Mouse (Mus musculus) stomach, embryonic 14.5 days (tissue): ENCODE data around the gene Casp7. TPM values are rescaled to one million over a fixed set of nuclear protein-coding genes. Genes with fewer than 3 reads are reported as not detected.

ENCODE experiments used
- ATAC-seq: fragments of 200-750 bp; cut with Nextera tagmentation; 2 replicates; pipeline ENCODE4 v1.8.0; 2017; ENCODE audit warnings: low read depth, moderate TSS enrichment; ENCODE audit not compliant: insufficient number of reproducible peaks, insufficient read depth, low FRiP score
- H3K27ac ChIP-seq: fragments of 300-500 bp; sonication (generic); 2 replicates; pipeline ENCODE4 v1.5.1; 2014; ENCODE audit warnings: mild to moderate bottlenecking, low read length, moderate library complexity, mixed read lengths
- H3K27me3 ChIP-seq: fragments of 300-500 bp; sonication (generic); 2 replicates; pipeline ENCODE4 v1.6.1; 2014; ENCODE audit warnings: low read length, control low read depth, mixed read lengths; ENCODE audit not compliant: control insufficient read depth, insufficient read depth
- H3K36me3 ChIP-seq: fragments of 300-500 bp; sonication (generic); 2 replicates; pipeline ENCODE4 v1.6.1; 2014; ENCODE audit warnings: mild to moderate bottlenecking, control low read depth, low read length, moderate library complexity, mixed read lengths; ENCODE audit not compliant: control insufficient read depth, insufficient read depth
- H3K4me1 ChIP-seq: fragments of 300-500 bp; sonication (generic); 2 replicates; pipeline ENCODE4 v1.6.1; 2014; ENCODE audit warnings: low read length, control low read depth, mixed read lengths; ENCODE audit not compliant: control insufficient read depth, insufficient read depth
- H3K4me2 ChIP-seq: fragments of 300-500 bp; sonication (generic); replicated peaks from 2 replicates; pipeline ENCODE4 v1.6.1; 2014; ENCODE audit warnings: low read depth, low read length, control low read depth
- H3K4me3 ChIP-seq: fragments of 300-500 bp; sonication (generic); 2 replicates; pipeline ENCODE4 v1.5.1; 2014; ENCODE audit warnings: low read depth, low read length, control low read depth
- H3K9ac ChIP-seq: fragments of 300-500 bp; sonication (generic); replicated peaks from 2 replicates; pipeline ENCODE4 v1.6.1; 2014; ENCODE audit warnings: low read depth, mild to moderate bottlenecking, control low read depth, low read length, moderate library complexity, mixed read lengths
- H3K9me3 ChIP-seq: fragments of 300-500 bp; sonication (generic); 2 replicates; pipeline ENCODE4 v1.6.1; 2016; ENCODE audit warnings: low read depth, low read length, control low read depth; ENCODE audit not compliant: control insufficient read depth
- WGBS: fragments of 180-500 bp; shearing (Covaris S2); extraction: QIAGEN DNeasy Blood & Tissue Kit; methylation state at CpG from one replicate; pipeline ENCODE4 v1.1.7; 2014; 5-methylcytosine and 5-hydroxymethylcytosine counted together
- polyA plus RNA-seq: library from polyadenylated mRNA; unstranded; fragments of >200 nt; fragmentation: Nextera tagmentation; extraction: Ambion mirVana; gene quantifications from 2 replicates; pipeline ENCODE4 v1.2.1, GENCODE M21; 2014

Casp7 gene
- polyA plus RNA-seq, 1 experiment from 2014 or later, result 31.3 TPM

GRCm38 (mm10) chr19:56374011-56374410 is 22.9 kb upstream of the Casp7 start:
- Histone ChIP-seq H3K27me3 (no peaks in the 10 kb centered on the region), H3K9me3 (no peaks in the 10 kb centered on the region), H3K4me1 (no peaks in the 10 kb centered on the region), H3K9ac (no peak overlapping the region), H3K27ac (no peak overlapping the region), H3K4me3 (no peak overlapping the region), H3K4me2 (no peak overlapping the region), H3K36me3 (no peaks in the 10 kb centered on the region)
- WGBS, result 52% methylated on average over 10 of the region's 10 CpGs
- ATAC-seq, result no peak

GRCm38 (mm10) chr19:56378007-56378406 is 18.9 kb upstream of the Casp7 start:
- Histone ChIP-seq H3K4me2 (no peak overlapping the region), H3K9me3 (no peaks in the 10 kb centered on the region), H3K4me1 (no peaks in the 10 kb centered on the region), H3K27me3 (no peaks in the 10 kb centered on the region), H3K4me3 (no peak overlapping the region), H3K36me3 (no peaks in the 10 kb centered on the region), H3K9ac (no peak overlapping the region), H3K27ac (no peak overlapping the region)
- WGBS, result 81% methylated on average over 5 of the region's 5 CpGs
- no peak for ATAC-seq

GRCm38 (mm10) chr19:56378554-56379172 is 18.3 kb upstream of the Casp7 start:
- WGBS, result 72% methylated on average over 13 of the region's 13 CpGs
- no peaks in the 10 kb centered on the region for H3K27me3 ChIP-seq
- no peak overlapping the region for H3K27ac ChIP-seq
- no peak overlapping the region for H3K4me3 ChIP-seq
- H3K4me2 ChIP-seq, result no peak overlapping the region
- H3K36me3 ChIP-seq, result no peaks in the 10 kb centered on the region
- H3K9ac ChIP-seq, result no peak overlapping the region
- no peak for ATAC-seq
- H3K4me1 ChIP-seq, result no peaks in the 10 kb centered on the region
- no peaks in the 10 kb centered on the region for H3K9me3 ChIP-seq

GRCm38 (mm10) chr19:56380341-56380740 is 16.6 kb upstream of the Casp7 start:
- no peak for ATAC-seq
- WGBS, result 76% methylated on average over 7 of the region's 7 CpGs
- Histone ChIP-seq H3K9me3 (no peaks in the 10 kb centered on the region), H3K9ac (no peak overlapping the region), H3K36me3 (no peaks in the 10 kb centered on the region), H3K4me2 (no peak overlapping the region), H3K4me1 (no peaks in the 10 kb centered on the region), H3K4me3 (no peak overlapping the region), H3K27me3 (no peaks in the 10 kb centered on the region), H3K27ac (no peak overlapping the region)

- no peaks in the 10 kb centered on the region for H3K27me3 ChIP-seq
- no peak overlapping the region for H3K27ac ChIP-seq
- no peak overlapping the region for H3K4me3 ChIP-seq
- no peaks in the 10 kb centered on the region for H3K4me1 ChIP-seq
- no peak overlapping the region for H3K4me2 ChIP-seq
- H3K9me3 ChIP-seq, result no peaks in the 10 kb centered on the region
- 86% methylated on average over 10 of the region's 10 CpGs for WGBS
- no peak for ATAC-seq
- no peaks in the 10 kb centered on the region for H3K36me3 ChIP-seq
- H3K9ac ChIP-seq, result no peak overlapping the region
These were observed 15.5 kb upstream of the Casp7 start for GRCm38 (mm10) chr19:56381407-56381806.

DNA sequence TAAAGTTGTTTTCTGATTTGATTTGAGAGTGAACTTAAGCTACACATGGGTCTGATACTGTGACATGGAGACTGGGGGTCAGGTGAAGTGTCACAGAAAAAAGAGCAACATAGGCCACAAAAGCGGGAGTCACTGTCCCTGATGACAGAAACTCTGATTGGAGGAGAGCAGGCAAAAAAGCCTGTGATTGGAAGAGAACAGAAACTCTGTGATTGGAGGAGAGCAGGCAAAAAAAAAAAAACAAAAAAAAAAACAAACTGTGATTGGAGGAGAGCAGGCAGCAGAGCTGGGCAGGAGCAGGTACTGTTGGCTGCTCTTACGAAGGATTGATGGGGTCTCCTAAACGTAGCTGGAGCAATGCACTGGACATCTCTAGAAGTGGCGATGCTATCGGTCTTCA is 11.4 kb upstream of the Casp7 start:
- no peak for ATAC-seq
- WGBS, result 84% methylated on average over 5 of the region's 5 CpGs
- no peak overlapping the region for H3K27ac ChIP-seq
- no peak overlapping the region for H3K4me3 ChIP-seq
- no peaks in the 10 kb centered on the region for H3K4me1 ChIP-seq
- H3K4me2 ChIP-seq, result no peak overlapping the region
- H3K9ac ChIP-seq, result no peak overlapping the region
- H3K9me3 ChIP-seq, result no peaks in the 10 kb centered on the region
- no peaks in the 10 kb centered on the region for H3K36me3 ChIP-seq
- H3K27me3 ChIP-seq, result no peaks in the 10 kb centered on the region

GRCm38 (mm10) chr19:56386095-56386494 is 10.8 kb upstream of the Casp7 start:
- Histone ChIP-seq H3K4me3 (no peak overlapping the region), H3K9ac (no peak overlapping the region), H3K9me3 (no peaks in the 10 kb centered on the region), H3K4me1 (no peaks in the 10 kb centered on the region), H3K27me3 (no peaks in the 10 kb centered on the region), H3K4me2 (no peak overlapping the region), H3K27ac (no peak overlapping the region), H3K36me3 (no peaks in the 10 kb centered on the region)
- WGBS, result 94% methylated on average over 10 of the region's 10 CpGs
- no peak for ATAC-seq

- H3K4me2 ChIP-seq, result no peak overlapping the region
- H3K4me1 ChIP-seq, result no peaks in the 10 kb centered on the region
- no peak for ATAC-seq
- H3K27me3 ChIP-seq, result no peaks in the 10 kb centered on the region
- no peaks in the 10 kb centered on the region for H3K36me3 ChIP-seq
- H3K27ac ChIP-seq, result no peak overlapping the region
- no peak overlapping the region for H3K9ac ChIP-seq
- no peaks in the 10 kb centered on the region for H3K9me3 ChIP-seq
- H3K4me3 ChIP-seq, result no peak overlapping the region
- WGBS, result 79% methylated on average over 4 of the region's 4 CpGs
These were observed 9.1 kb upstream of the Casp7 start for GRCm38 (mm10) chr19:56387726-56388302.

- Histone ChIP-seq H3K4me2 (no peak overlapping the region), H3K27me3 (no peaks in the 10 kb centered on the region), H3K27ac (no peak overlapping the region), H3K4me3 (no peak overlapping the region), H3K36me3 (no peaks in the 10 kb centered on the region), H3K9me3 (no peaks in the 10 kb centered on the region), H3K9ac (no peak overlapping the region), H3K4me1 (no peaks in the 10 kb centered on the region)
- ATAC-seq, result no peak
- WGBS, result 92% methylated on average over 11 of the region's 11 CpGs
These were observed 7.8 kb upstream of the Casp7 start for GRCm38 (mm10) chr19:56389176-56389575.
